Mouse (Mus musculus): ENCODE measurements around the gene Cyp2w1.

DNA sequence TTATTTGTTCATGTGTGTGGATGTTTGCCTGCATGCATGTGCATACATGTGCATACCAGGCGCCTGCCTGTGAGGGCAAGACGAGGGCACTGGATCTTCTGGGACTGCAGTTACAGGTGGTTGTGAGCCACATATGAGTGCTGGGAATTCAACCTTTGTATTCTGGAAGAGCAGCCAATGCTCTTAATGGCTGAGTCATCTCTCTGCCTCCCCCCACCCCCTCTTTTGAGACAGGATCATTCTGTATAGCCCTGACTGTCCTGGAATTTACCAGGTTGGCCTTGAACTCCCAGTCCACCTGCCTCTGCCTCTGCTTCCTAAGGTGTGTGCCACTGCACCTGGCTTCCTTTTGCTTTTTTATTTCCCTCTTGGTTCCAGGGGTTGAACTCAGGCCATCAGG, 22.4 kb downstream of the Cyp2w1 start:
- TF ChIP-seq POLR2A (IDR thresholded peaks at IDR 0.05; ENCODE audit: borderline replicate concordance, extremely low read depth, low read depth, low read length): no peak
- TF ChIP-seq CTCF (IDR thresholded peaks at IDR 0.05; ENCODE audit: insufficient read depth, low read length): no peak

Data from lung, adult 2 months (tissue).